Mouse (Mus musculus) liver, embryonic 14.5 days (tissue): ENCODE results near the gene Mrpl48. TPM values are rescaled to one million over a fixed set of nuclear protein-coding genes. Genes with fewer than 3 reads are reported as not detected.

Source experiments
- ATAC-seq: fragments of 200-750 bp; cut with Nextera tagmentation; 2 replicates; pipeline ENCODE4 v1.8.0; 2017; ENCODE audit warnings: moderate number of reproducible peaks, mild to moderate bottlenecking, moderate library complexity; ENCODE audit not compliant: insufficient read depth
- DNase-seq, 3 experiments: peaks; one replicate each; pipeline ENCODE4 v3.0.0-alpha.2; 2012 to 2013; ENCODE audit warnings: low read depth in 3 of 3, low spot score in 3 of 3
- H3K27ac ChIP-seq: fragments of 300-500 bp; sonication (generic); 2 replicates; pipeline ENCODE4 v1.5.1; 2014; ENCODE audit warnings: moderate library complexity, mild to moderate bottlenecking, control low read depth, inconsistent platforms
- H3K27me3 ChIP-seq: fragments of 300-500 bp; sonication (generic); 2 replicates; pipeline ENCODE4 v1.6.1; 2014; ENCODE audit warnings: mild to moderate bottlenecking, low read length, moderate library complexity; ENCODE audit not compliant: control insufficient read depth, insufficient read depth
- H3K36me3 ChIP-seq: fragments of 300-500 bp; sonication (generic); replicated peaks from 2 replicates; pipeline ENCODE4 v1.6.1; 2014; ENCODE audit warnings: low read depth; ENCODE audit not compliant: control insufficient read depth, insufficient read depth
- H3K4me1 ChIP-seq, 2 experiments: fragments of 200-500 bp in 1 of 2; fragments of 300-500 bp in 1 of 2; sonication (generic) in 1 of 2; replicated peaks; 2 replicates each; pipeline ENCODE4 v1.6.1; 2012 to 2014; ENCODE audit warnings: antibody characterized with exemption in 1 of 2, inconsistent platforms in 1 of 2, low read length in 1 of 2; ENCODE audit not compliant: control insufficient read depth in 2 of 2, insufficient read depth in 2 of 2
- H3K4me2 ChIP-seq: fragments of 300-500 bp; sonication (generic); 2 replicates; pipeline ENCODE4 v1.6.1; 2014; ENCODE audit warnings: low read depth, mild to moderate bottlenecking, control low read depth, moderate library complexity
- H3K4me3 ChIP-seq, 2 experiments: fragments of 200-500 bp in 1 of 2; fragments of 300-500 bp in 1 of 2; sonication (generic) in 1 of 2; 2 replicates each; pipeline ENCODE4 v1.5.1; 2012 to 2014; ENCODE audit warnings: low read depth in 2 of 2, low read length in 2 of 2, mild to moderate bottlenecking in 2 of 2, control low read depth in 1 of 2, inconsistent platforms in 1 of 2, moderate library complexity in 1 of 2; ENCODE audit not compliant: insufficient read depth in 1 of 2
- H3K9ac ChIP-seq: fragments of 300-500 bp; sonication (generic); replicated peaks from 2 replicates; pipeline ENCODE4 v1.6.1; 2014; ENCODE audit warnings: mild to moderate bottlenecking, control low read depth, moderate library complexity
- H3K9me3 ChIP-seq: fragments of 300-500 bp; sonication (generic); 2 replicates; pipeline ENCODE4 v1.6.1; 2016; ENCODE audit warnings: low read length, mixed read lengths; ENCODE audit not compliant: control insufficient read depth
- CTCF ChIP-seq: IDR thresholded peaks from 2 replicates; pipeline ENCODE4 v1.5.1; 2016; ENCODE audit warnings: antibody characterized with exemption, low read depth, control low read depth
- EP300 ChIP-seq: IDR thresholded peaks from 2 replicates; pipeline ENCODE4 v1.6.1; 2016; ENCODE audit warnings: antibody characterized with exemption, low read depth
- WGBS: fragments of 180-500 bp; shearing (Covaris S2); extraction: QIAGEN DNeasy Blood & Tissue Kit; methylation state at CpG from one replicate; pipeline ENCODE4 v1.1.7; 2014; ENCODE audit not compliant: insufficient replicate concordance; 5-methylcytosine and 5-hydroxymethylcytosine counted together
- polyA plus RNA-seq, 2 experiments: library from polyadenylated mRNA; depleted of rRNA in 1 of 2; stranded (reverse) in 1 of 2; unstranded in 1 of 2; fragments of >200 nt; fragmentation: Nextera tagmentation in 1 of 2; extraction: Ambion mirVana in 1 of 2; gene quantifications; 2 replicates each; pipeline versions ENCODE4 v1.2.1 to v1.2.3; 2012 to 2014

Mrpl48 gene
- polyA plus RNA-seq, 2 experiments: 21.5 to 47.2 TPM

DNA sequence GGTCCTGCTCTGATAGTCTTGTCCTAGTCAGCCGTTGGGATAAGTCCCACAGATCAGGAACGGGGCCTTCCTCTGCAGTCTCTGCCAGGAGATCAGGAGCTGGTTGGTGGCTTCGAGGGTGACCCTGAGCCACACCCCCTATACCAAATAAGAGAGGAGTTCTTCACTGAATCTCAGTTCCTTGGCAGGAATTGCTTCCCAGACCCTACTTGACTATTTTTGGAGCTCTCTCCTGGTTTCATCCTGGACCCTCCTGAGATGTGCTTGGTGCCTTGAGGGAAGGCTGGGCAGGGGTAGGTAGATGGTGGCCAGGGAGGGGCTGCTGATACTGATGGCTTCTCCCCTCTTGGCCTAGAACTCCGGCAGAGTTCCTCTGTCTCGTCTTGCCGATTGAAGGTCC is 111.7 kb downstream of the Mrpl48 start:
- Histone ChIP-seq H3K9me3 (no peaks in the 10 kb centered on the region), H3K4me1 (peaks cover 14 to 32% of the 10 kb centered on the region in 2 experiments), H3K27ac (peak overlapping the region; percentile 56), H3K9ac (0 out of 2 replicates have a peak overlapping the region, but pooled peaks have one; percentile 98), H3K4me3 (peak overlapping the region; percentile 78 to 97), H3K4me2 (peak overlapping the region; percentile 91), H3K27me3 (no peaks in the 10 kb centered on the region), H3K36me3 (peaks cover 66% of the 10 kb centered on the region)
- WGBS: 76% methylated on average over 6 of the region's 6 CpGs
- DNase-seq: no peak
- no peak for TF ChIP-seq EP300
- TF ChIP-seq CTCF: no peak
- no peak for ATAC-seq

Other genes starting within 250 kb of the Mrpl48 start
- 9.1 and 9.2 TPM in 2 replicates for gene C2cd3, start 236.1 kb downstream of the Mrpl48 start, polyA plus RNA-seq (2012; rRNA removed)
- gene C2cd3, start 236.1 kb downstream of the Mrpl48 start, polyA plus RNA-seq (2014; fragmentation: Nextera tagmentation; extraction: Ambion mirVana): 10.2 and 12.2 TPM in 2 replicates
- 20.4 and 26.9 TPM in 2 replicates for gene Ppme1, start 236.0 kb downstream of the Mrpl48 start, polyA plus RNA-seq (2012; rRNA removed)
- gene Ppme1, start 236.0 kb downstream of the Mrpl48 start, polyA plus RNA-seq (2014; fragmentation: Nextera tagmentation; extraction: Ambion mirVana): 18.9 and 21.4 TPM in 2 replicates
- 0.02 TPM in 1 of 2 replicates, not detected in the other for gene Ucp3, start 135.3 kb downstream of the Mrpl48 start, polyA plus RNA-seq (2012; rRNA removed)
- not detected in 2 replicates for gene Ucp3, start 135.3 kb downstream of the Mrpl48 start, polyA plus RNA-seq (2014; fragmentation: Nextera tagmentation; extraction: Ambion mirVana)
- 329 and 337 TPM in 2 replicates for gene Ucp2, start 115.0 kb downstream of the Mrpl48 start, polyA plus RNA-seq (2012; rRNA removed)
- 556 and 628 TPM in 2 replicates for gene Ucp2, start 115.0 kb downstream of the Mrpl48 start, polyA plus RNA-seq (2014; fragmentation: Nextera tagmentation; extraction: Ambion mirVana)
- gene Dnajb13, start 93.3 kb downstream of the Mrpl48 start, polyA plus RNA-seq (2012; rRNA removed): 0.58 and 0.64 TPM in 2 replicates
- 2.0 and 2.3 TPM in 2 replicates for gene Dnajb13, start 93.3 kb downstream of the Mrpl48 start, polyA plus RNA-seq (2014; fragmentation: Nextera tagmentation; extraction: Ambion mirVana)
- gene Coa4, start 71.2 kb downstream of the Mrpl48 start, polyA plus RNA-seq (2012; rRNA removed): 6.0 and 9.4 TPM in 2 replicates
- gene Coa4, start 71.2 kb downstream of the Mrpl48 start, polyA plus RNA-seq (2014; fragmentation: Nextera tagmentation; extraction: Ambion mirVana): 13.9 and 14.7 TPM in 2 replicates
- 17.0 and 24.3 TPM in 2 replicates for gene Rab6a, start 891 bp downstream of the Mrpl48 start, polyA plus RNA-seq (2012; rRNA removed)
- 39.8 and 43.9 TPM in 2 replicates for gene Rab6a, start 891 bp downstream of the Mrpl48 start, polyA plus RNA-seq (2014; fragmentation: Nextera tagmentation; extraction: Ambion mirVana)
- 0.29 and 0.42 TPM in 2 replicates for gene Plekhb1, start 54.1 kb upstream of the Mrpl48 start, polyA plus RNA-seq (2012; rRNA removed)
- 0.24 and 0.43 TPM in 2 replicates for gene Plekhb1, start 54.1 kb upstream of the Mrpl48 start, polyA plus RNA-seq (2014; fragmentation: Nextera tagmentation; extraction: Ambion mirVana)
- gene Fam168a, start 98.3 kb upstream of the Mrpl48 start, polyA plus RNA-seq (2012; rRNA removed): 4.1 TPM in 2 replicates
- gene Fam168a, start 98.3 kb upstream of the Mrpl48 start, polyA plus RNA-seq (2014; fragmentation: Nextera tagmentation; extraction: Ambion mirVana): 4.4 and 6.3 TPM in 2 replicates